In the genomic region with DNA sequence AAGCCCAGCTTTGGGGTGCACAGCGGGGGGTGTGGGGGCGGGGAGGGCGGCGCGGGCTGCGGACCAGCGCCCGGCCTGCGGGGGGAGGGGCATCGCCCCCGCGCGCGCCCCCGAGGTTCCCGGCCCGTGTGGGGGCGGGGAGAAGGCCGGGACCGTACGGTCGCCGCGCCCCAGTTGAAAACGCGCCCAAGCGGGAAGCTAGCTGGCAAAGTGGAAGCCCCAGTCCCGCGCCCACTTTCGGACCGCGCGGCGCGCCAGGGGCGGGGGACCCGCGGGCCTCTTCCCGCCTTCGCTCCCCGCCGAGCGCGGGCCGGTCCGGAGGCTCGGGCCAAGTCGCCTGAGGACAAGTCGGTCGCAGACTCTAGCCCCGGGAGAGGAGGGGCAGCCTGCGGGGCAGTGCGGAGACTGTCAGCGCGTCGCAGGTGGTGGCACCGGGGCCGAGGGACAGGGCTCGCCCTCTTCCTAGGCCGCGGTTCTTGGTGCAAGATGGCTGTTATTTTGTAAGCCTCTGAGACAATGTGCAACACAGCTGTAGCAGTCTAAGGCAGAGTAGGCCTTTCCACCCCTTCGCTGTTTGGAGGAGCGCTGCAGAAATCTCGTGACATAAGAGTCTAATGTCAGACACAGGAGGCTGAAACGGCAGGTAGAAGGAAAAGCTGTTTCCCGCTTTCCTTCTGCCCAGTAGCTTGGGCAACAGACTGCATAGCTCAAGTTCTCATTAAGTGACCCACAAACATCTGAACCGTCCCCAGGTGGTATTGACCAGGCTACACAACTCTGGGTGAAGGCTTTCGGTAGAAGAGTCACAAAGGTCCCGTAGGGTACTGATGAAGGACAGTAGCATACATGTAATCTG, we compare ENCODE assay signal across 8 mouse cellular contexts. TPM values are rescaled to one million over a fixed set of nuclear protein-coding genes. Genes with fewer than 3 reads are reported as not detected.
DNase-seq lines count a peak whose midpoint lies in the region; ATAC-seq and TF ChIP-seq lines count a peak whose summit lies in the region.

Gene H3f3a, minus strand, starts transcription at position 59 of the 856 bp plus-strand sequence.

- H3K9ac ChIP-seq in heart, embryonic 12.5 days = peak within 1 kb of the TSS; percentile 100
- H3K9ac ChIP-seq in kidney, embryonic 16.5 days (replicated peaks; ENCODE audit: low read length) = peak within 1 kb of the TSS; percentile 98
- peak within 1 kb of the TSS; percentile 98 for H3K9ac ChIP-seq in midbrain, postnatal 0 days (replicated peaks; ENCODE audit: low read length, poor library complexity, severe bottlenecking)
- peak within 1 kb of the TSS; percentile 99 for H3K9ac ChIP-seq in stomach, postnatal 0 days (ENCODE audit: low read length)

- peak within 1 kb of the TSS; percentile 97 for H3K27ac ChIP-seq in embryonic fibroblast, embryonic 13.5 days (ENCODE audit: insufficient read depth, low read length)
- H3K27ac ChIP-seq in heart, embryonic 12.5 days (ENCODE audit: poor library complexity, severe bottlenecking) = peak within 1 kb of the TSS; percentile 100
- peak within 1 kb of the TSS; percentile 99 for H3K27ac ChIP-seq in kidney, embryonic 16.5 days (ENCODE audit: low read length)
- H3K27ac ChIP-seq in midbrain, postnatal 0 days (ENCODE audit: low read depth, low read length) = peak within 1 kb of the TSS; percentile 100
- H3K27ac ChIP-seq in stomach, postnatal 0 days (replicated peaks) = peak within 1 kb of the TSS; percentile 100

- DNase-seq in 416B (ENCODE audit: low read depth) (peak; percentile 68), liver (peak; percentile 89)
- peak; percentile 89 for DNase-seq in adrenal gland, postnatal 14 days
- DNase-seq in midbrain, postnatal 0 days (ENCODE audit: low spot score) = peak; percentile 54
- DNase-seq in stomach, postnatal 0 days (ENCODE audit: low spot score) = no peak

- TF ChIP-seq EP300 in stomach, postnatal 0 days (optimal IDR thresholded peaks at IDR 0.05) = no peak

- peaks cover 2% of the 10 kb centered on the region for H3K4me1 ChIP-seq in embryonic fibroblast, embryonic 13.5 days (ENCODE audit: control insufficient read depth, insufficient read depth, low read length)
- H3K4me1 ChIP-seq in heart, embryonic 12.5 days (replicated peaks) = peaks cover 36% of the 10 kb centered on the region
- peaks cover 23% of the 10 kb centered on the region for H3K4me1 ChIP-seq in kidney, embryonic 16.5 days (ENCODE audit: insufficient read depth, low read length)
- H3K4me1 ChIP-seq in midbrain, postnatal 0 days (ENCODE audit: insufficient read depth, low read length) = peaks cover 3% of the 10 kb centered on the region; the same call in 1 of the 2 replicates
- H3K4me1 ChIP-seq in stomach, postnatal 0 days (replicated peaks; ENCODE audit: control insufficient read depth, insufficient read depth) = no peaks in the 10 kb centered on the region

- no peak for TF ChIP-seq CTCF in embryonic fibroblast, embryonic 13.5 days (IDR thresholded peaks at IDR 0.05; ENCODE audit: borderline replicate concordance, insufficient read depth, low read length)
- no peak for TF ChIP-seq CTCF in midbrain, postnatal 0 days (IDR thresholded peaks at IDR 0.05)
- TF ChIP-seq CTCF in stomach, postnatal 0 days (IDR thresholded peaks at IDR 0.05; ENCODE audit: low read depth) = no peak

- no peaks in the 10 kb centered on the region for H3K9me3 ChIP-seq in heart, embryonic 12.5 days (replicated peaks)
- H3K9me3 ChIP-seq in kidney, embryonic 16.5 days (ENCODE audit: low read length) = no peaks in the 10 kb centered on the region
- H3K9me3 ChIP-seq in midbrain, postnatal 0 days (ENCODE audit: low read length) = no peaks in the 10 kb centered on the region
- no peaks in the 10 kb centered on the region for H3K9me3 ChIP-seq in stomach, postnatal 0 days (ENCODE audit: control insufficient read depth, low read length)

- H3K4me3 ChIP-seq in embryonic fibroblast, embryonic 13.5 days (ENCODE audit: insufficient read depth, low read length) = peak within 1 kb of the TSS; percentile 92
- H3K4me3 ChIP-seq in heart, embryonic 12.5 days = peak within 1 kb of the TSS; percentile 93
- H3K4me3 ChIP-seq in kidney, embryonic 16.5 days (ENCODE audit: low read length) = peak within 1 kb of the TSS; percentile 95
- peak within 1 kb of the TSS; percentile 57 for H3K4me3 ChIP-seq in midbrain, postnatal 0 days (ENCODE audit: low read depth, low read length)
- peak within 1 kb of the TSS; percentile 78 for H3K4me3 ChIP-seq in stomach, postnatal 0 days (ENCODE audit: low read depth, low read length)

- peaks cover 15% of the 10 kb centered on the region for H3K36me3 ChIP-seq in heart, embryonic 12.5 days
- H3K36me3 ChIP-seq in kidney, embryonic 16.5 days (ENCODE audit: insufficient read depth, low read length) = peaks cover 16% of the 10 kb centered on the region
- 0 out of 2 replicates have a peak, but pooled peaks cover 3% of the 10 kb centered on the region for H3K36me3 ChIP-seq in midbrain, postnatal 0 days (ENCODE audit: insufficient read depth, low read length)
- H3K36me3 ChIP-seq in stomach, postnatal 0 days (ENCODE audit: control insufficient read depth, insufficient read depth, low read length) = peaks cover 1% of the 10 kb centered on the region

- TF ChIP-seq POLR2A in embryonic fibroblast, embryonic 13.5 days (IDR thresholded peaks at IDR 0.05; ENCODE audit: low read depth, low read length) = peak; percentile 47

- 2% methylated on average over 63 of the region's 69 CpGs for WGBS in heart, embryonic 12.5 days
- WGBS in kidney, embryonic 16.5 days = 1% methylated on average over 64 of the region's 69 CpGs
- 1% methylated on average over 56 of the region's 69 CpGs for WGBS in midbrain, postnatal 0 days
- WGBS in stomach, postnatal 0 days = 4% methylated on average over 59 of the region's 69 CpGs

- peak; percentile 83 for ATAC-seq in heart, embryonic 12.5 days (ENCODE audit: insufficient number of reproducible peaks, low FRiP score)
- peak; percentile 81 for ATAC-seq in kidney, embryonic 16.5 days (ENCODE audit: low FRiP score, low TSS enrichment)
- peak; percentile 70 for ATAC-seq in midbrain, postnatal 0 days (ENCODE audit: low FRiP score)
- ATAC-seq in stomach, postnatal 0 days (ENCODE audit: low FRiP score, low TSS enrichment) = peak; percentile 66

- H3K4me2 ChIP-seq in heart, embryonic 12.5 days = peak within 1 kb of the TSS; percentile 76
- H3K4me2 ChIP-seq in kidney, embryonic 16.5 days (replicated peaks; ENCODE audit: low read depth, low read length) = peak within 1 kb of the TSS; percentile 63
- H3K4me2 ChIP-seq in midbrain, postnatal 0 days (ENCODE audit: low read depth, low read length, poor library complexity, severe bottlenecking) = peak within 1 kb of the TSS; percentile 82
- peak within 1 kb of the TSS; percentile 80 for H3K4me2 ChIP-seq in stomach, postnatal 0 days (replicated peaks; ENCODE audit: low read depth)

- H3K27me3 ChIP-seq in heart, embryonic 12.5 days (replicated peaks) = no peaks in the 10 kb centered on the region
- H3K27me3 ChIP-seq in kidney, embryonic 16.5 days (ENCODE audit: insufficient read depth, low read length) = no peaks in the 10 kb centered on the region
- no peaks in the 10 kb centered on the region for H3K27me3 ChIP-seq in midbrain, postnatal 0 days (ENCODE audit: insufficient read depth, low read length)
- H3K27me3 ChIP-seq in stomach, postnatal 0 days (ENCODE audit: control insufficient read depth, insufficient read depth, low read length) = no peaks in the 10 kb centered on the region

RNA-seq across cellular contexts. Expression of gene H3f3a, which starts in this region (rescaled TPM):
- total RNA-seq in adrenal gland, postnatal 14 days (2021) = 803 and 817 TPM in 2 replicates
- polyA plus RNA-seq in embryonic fibroblast, embryonic 13.5 days (2011; ENCODE audit: insufficient read length, low read depth, missing spikeins) = 542 and 820 TPM in 2 replicates
- polyA plus RNA-seq in heart, embryonic 12.5 days (2016; fragmentation: Nextera tagmentation; extraction: Ambion mirVana) = 1,616 and 1,670 TPM in 2 replicates
- 2,516 and 2,589 TPM in 2 replicates for polyA plus RNA-seq in kidney, embryonic 16.5 days (2015; fragmentation: Nextera tagmentation; extraction: Ambion mirVana)
- total RNA-seq in midbrain, postnatal 0 days (2014; rRNA removed) = 1,783 and 3,084 TPM in 2 replicates
- 1,997 and 2,039 TPM in 2 replicates for polyA plus RNA-seq in midbrain, postnatal 0 days (2015; fragmentation: Nextera tagmentation; extraction: Ambion mirVana)
- 1,633 and 1,693 TPM in 2 replicates for polyA plus RNA-seq in stomach, postnatal 0 days (2015; fragmentation: Nextera tagmentation; extraction: Ambion mirVana)
